Mouse (Mus musculus) R1 (cell line): ENCODE data around the gene Cnr1.

Source experiments
- DNase-seq: peaks from one replicate; pipeline ENCODE4 v3.0.0-alpha.2; 2018; ENCODE audit warnings: low read depth, low spot score

Gene Cnr1

DNA sequence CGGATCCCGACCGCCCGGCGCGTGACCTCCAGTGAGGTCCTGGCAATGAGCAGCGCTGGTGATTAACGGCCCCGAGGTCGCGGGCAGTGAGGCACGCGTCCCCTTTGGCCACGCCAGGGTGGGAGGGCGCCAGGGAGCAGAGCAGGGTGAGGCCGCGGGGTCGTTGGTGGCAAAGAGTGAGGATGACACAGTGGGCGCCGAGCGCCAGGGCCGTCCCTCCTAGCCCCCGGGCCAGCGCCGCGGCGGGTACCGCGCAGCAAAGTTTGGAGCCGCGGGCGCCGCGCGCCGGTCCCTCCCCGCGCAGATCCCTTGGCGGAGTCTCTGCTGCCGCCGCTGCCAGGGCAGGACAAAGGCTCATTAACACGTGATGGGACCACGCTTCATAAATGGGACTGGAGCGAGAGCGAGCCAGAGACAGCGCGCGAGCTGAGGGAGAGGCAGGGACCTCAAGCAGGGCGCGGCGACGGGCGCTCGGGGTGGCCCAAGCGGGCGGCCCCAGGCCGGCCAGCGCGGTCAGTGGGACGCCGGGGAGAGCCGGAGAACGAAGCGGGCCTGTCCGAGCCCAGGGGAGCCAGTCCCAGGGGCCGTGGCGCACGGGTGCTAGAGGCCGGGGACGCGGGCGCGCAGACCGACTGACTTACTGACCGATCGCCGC is at the start of gene Cnr1:
Cnr1 (plus strand) TSS at position 360 of the 655 bp plus-strand sequence.
- DNase-seq, result peak; percentile 76

DNA sequence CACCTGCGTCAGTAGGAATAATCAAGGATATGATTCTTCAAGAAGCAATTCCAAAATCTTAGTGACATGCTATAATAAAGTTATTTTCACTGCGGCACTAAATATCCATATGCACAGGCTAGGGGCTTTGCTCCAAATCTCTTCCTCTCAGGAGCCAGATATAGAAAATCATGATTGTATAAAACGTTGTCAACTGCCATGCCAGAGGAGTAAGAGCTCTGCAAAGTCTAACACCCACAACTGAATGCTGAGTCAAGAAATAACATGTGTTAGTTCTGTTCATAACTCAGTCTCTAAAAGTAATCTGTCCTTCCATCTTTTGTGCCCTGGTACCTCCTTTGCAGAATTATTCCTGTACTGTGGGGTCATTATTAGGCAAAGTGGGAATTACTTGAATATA is 44.4 kb upstream of the Cnr1 start:
- DNase-seq, result no peak

DNA sequence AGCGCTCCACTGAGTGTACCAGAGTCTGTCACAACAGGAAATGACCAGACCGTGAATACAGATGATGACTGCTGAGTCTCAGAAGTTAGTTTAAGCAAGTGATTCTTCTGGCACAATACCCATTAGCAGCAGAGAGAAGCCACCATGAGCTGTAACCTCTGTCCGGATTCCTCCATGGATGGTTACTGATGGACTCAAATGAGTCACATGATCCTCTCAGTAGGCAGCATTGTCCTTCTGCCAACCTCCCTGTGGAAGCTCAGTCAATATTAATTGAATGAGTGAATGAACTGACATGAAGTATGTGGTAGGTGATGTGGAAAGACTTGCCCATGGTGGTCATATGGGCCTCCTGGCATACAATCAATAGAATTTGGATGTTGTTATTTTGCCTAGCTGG is 38.4 kb upstream of the Cnr1 start:
- no peak for DNase-seq

DNA sequence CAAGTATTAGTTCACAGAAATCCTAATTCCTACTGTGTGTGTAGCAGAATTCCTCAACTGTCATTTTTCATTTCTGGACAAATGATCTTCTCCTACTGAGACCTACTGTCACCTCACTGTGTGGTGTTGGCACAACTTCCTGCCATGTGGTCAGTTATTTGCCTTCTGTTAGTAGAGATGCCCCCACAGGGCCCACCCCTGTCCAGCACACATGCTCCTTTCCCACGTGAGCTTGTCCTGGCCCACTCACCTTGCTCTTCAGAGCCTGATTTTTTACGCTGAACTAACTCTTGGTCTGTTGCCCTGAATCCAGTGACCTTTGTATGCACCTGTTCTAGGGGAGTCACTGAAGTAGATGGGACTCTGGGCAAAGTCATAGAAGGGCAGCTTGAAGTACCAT is 34.4 kb upstream of the Cnr1 start:
- DNase-seq, result no peak

DNA sequence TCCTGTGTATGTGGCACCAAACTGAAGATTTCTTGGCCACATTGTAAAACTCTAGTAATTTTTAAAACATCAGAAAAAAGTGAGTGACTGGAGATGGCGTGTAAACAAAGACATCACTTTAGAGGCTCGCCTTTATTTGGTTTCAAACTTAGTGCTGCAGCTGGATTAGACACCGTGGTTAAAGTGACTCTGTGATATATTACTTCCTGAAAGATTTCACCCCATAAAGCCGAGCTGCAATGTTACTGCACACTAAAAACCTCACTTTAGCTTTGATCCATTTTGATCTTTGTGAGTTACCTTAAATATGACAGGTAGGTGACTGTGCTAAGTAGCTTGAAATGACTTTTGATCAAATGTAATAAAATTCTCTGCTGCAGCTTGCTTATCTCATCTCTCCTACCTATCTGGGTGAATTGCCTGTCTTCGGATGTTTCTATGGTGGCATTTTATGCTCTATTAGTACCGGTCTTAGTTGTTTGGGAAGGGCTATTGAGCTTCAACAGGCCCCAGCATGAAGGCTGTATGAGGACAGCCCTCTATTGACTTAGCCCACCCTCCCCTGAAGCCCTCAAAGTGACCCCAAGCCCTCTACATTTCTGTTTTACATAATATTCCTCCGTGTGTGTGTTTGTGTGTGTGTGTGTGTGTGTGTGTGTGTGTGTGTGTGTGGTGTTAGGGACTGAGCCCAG is 32.1 kb upstream of the Cnr1 start:
- DNase-seq, result no peak

DNA sequence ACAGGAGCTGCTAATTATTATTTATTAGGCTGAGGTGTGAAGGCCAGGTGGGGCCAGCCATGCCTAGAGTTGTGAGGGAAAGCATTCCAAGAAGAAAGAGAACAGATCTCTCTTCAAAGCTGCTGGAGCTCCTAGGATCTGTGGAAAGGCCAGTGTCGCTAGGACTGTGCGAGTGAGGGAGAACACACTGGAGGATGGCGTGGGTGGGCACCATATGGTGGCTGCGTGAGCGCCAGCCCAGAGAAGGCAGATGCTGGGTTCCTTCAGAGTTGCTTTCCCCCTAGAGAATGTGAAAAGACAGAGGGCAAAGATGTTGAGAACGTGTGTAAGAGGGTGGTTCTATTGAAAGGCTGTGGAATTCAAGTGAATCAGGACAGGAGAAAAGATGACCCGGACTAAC is 30.6 kb upstream of the Cnr1 start:
- DNase-seq, result no peak

DNA sequence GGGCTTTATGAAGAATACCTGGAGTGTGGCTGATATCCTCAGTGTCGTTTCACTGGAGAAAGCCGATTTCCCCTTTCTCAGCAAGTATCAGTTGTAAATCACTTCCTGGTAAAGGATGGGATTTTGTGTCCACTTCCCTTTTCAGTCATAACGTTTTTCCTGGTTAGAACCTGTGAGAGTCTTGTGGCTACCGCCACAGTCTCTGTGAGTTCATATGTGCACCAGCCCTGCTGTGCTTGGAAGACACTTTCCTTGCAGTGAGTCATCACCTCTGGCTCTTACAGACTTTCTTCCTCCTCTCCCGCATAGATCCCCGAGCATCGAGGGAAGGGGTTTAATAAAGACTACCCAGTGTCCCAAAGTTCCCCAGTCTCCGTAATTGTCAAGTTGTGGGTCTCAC is 29.3 kb upstream of the Cnr1 start:
- no peak for DNase-seq

DNA sequence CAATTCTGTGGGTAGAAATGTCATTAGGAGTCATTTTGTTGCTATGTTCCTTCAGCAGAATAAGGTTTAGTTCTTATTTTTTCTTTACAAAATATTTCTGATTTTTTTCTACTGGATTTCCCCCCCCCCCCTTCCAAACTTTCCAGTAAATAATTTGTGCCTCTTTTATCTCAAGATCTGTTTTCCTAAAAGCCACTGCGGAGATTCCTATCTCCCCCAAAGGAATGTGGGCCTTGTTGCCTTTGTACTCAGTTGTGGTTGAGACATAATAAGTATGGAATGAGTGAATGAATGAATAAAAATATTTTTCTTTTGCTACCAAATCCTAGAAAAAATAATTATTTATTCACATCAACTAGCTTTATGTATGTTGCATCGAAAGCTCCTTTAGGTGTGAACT is 28.9 kb upstream of the Cnr1 start:
- no peak for DNase-seq

DNA sequence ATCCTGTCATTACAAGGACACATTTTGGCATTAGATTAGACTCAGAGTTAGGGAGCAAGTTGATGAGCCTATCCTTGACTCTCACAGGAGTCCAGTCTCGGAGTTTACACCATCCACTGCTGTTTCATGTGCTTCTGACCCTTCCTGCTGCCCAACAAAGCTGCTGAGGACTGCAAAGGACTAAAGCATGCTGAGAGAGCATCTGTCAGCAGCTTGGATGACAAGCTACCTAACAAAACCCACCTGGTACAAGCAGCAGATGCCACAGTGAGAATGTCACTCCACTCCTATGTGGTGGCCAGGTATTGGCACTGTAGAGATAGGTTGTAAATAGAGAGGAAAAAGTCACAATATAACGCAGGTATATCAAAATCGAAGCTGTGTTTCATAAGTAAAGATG is 22.7 kb upstream of the Cnr1 start:
- no peak for DNase-seq

DNA sequence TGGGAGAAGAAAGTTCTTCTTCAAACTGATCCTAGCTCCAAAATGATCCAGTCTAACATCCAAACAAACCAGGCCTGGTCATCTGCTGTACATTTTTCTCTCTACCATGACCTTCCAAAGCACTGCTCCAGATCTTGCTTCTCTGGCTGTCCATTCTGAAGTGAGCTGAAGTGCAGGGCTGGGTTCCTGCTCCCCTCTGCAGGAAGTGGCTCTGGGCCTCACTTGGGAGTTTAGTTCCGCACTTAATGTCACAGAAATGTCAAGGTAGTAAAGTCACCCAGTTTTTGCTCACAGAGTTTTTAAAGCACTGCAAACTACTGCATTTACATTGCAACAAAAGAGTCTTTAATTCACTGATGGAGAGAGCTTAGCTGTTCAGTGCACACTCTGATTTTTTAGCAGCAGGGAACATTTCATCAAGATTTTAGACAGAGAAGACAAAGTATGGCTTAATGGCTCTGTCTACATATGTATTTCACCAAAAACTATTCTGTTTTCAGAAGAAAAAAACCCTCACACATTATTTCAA is 20.5 kb upstream of the Cnr1 start:
- peak; percentile 65 for DNase-seq

DNA sequence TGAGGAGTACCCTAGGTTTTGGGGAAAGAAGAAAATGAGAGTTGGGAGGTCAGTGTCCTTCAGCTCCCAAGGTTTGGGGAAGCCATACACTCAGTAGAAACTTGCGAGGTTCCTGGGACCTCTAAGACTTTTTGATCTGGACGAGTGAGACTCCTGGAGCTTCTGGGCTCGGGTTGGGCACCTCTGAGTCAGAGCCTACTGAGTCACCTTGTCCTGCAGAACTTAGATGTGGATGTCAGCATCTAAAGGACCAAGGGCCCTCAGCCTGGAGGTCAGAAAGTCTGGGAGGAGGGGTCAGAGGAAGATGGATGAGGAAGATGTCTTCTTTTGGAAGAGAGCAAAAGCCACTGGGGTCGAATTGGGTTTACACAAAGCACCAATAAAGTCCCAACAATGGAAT is 19.6 kb upstream of the Cnr1 start:
- no peak for DNase-seq

DNA sequence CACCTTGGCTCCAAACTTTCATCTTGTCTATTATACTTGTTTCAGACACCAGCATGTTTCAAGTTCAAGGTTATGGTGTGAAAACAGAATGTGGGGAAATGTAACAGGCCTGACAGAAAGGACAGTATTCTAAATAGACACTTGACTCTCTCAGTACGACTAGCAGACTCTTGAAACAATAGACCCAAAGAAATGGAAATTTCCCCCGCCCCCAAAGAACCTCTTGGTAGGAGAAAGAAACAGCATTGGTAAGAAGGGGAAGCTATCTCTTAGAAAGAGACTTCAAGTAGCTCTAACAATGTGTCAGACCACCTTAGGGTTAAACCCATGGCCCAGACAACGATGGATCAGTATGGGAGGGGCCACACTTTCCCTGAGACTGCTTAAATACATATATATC is 15.6 kb upstream of the Cnr1 start:
- peak; percentile 92 for DNase-seq

DNA sequence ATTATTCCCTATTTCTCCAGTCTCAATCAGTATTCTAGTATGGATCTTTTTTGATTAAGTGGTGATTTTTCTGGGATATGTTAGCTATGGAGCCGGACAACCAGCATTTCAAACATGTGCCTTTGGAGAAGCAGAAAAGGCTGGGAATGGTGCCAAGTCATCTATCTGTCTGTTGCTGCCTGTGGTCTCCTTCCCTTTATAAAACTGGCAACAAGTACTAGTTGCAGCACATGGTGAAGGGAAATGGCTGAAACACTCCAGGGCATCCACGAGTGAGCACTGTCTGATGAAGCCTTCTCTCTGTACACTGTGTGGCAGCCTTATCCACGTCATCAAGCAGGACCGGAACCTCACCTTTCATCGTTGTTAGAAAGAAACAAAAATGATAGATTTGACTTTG is 8.7 kb upstream of the Cnr1 start:
- DNase-seq, result no peak

DNA sequence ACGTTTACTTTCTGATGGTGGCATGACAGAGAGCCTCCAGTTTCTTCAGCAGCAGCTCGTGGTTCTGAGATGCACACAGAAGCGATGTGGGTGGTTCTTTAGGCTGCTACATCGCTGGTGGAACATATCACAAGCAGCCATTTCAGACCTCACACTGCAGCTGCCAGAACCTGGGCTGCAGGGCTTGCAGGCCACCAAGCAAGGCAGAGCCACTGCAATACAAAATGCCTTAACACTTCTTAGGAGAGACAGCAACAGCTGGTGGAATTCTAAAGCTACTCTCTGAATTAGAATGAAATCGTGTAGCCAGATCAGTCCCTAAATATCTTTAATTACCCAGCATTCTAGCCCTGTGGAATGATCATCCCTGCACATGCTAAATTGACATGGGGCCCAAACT is 3.6 kb upstream of the Cnr1 start:
- DNase-seq, result no peak

DNA sequence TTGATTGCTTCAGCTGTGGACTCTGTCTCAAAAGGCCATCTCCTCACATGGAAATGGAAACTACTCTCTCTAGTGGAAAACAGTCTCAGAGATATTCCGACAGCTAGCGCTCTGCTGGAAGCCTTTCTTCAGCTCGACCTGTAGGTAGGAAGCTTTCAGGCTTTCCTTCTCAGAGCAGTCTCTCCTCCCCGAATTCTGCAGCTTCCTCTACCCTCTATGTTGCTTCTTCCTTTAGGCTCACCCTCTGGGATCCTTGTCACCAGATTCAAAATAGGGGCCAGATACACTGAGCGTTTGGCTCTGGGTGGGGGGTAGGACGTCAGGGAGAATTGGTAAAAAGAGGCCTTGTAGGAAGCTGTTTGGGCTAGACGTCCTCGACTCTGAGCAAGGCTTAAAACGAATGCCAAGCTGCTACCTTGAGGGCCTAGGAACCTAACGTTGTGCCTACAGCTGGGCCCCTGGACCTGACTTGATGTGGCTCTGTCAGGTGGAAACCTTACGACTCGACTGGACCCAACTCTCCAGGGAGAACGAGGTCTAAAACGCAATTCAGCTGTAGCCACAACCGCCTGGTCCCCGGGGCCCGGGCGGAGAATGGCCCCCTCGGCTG is 1.1 kb upstream of the Cnr1 start:
- peak; percentile 43 for DNase-seq

DNA sequence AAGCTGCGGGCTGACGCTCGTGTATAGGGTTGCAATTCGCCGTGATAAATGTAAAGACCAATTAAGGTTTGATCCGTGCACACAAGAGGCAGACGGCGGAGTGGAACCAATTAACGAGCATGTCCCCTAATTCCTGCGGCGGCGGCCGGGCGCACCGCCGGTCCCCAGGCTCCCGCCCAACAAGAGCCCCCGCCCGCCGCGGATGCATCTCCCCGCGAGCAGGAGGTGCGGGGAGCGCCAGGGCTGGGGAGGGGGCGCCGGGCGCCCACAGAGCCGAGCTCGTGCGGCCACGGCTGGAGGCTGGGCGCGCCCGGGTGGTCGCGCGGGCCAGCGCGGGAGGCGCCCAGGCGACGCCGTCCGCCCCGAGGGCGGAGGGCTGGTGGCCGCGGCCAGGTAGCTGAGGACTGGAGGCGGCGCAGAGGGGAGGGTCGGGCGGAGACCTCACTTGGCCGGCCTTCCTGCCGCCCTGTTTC is 596 bp upstream of the Cnr1 start:
- DNase-seq, result no peak

DNA sequence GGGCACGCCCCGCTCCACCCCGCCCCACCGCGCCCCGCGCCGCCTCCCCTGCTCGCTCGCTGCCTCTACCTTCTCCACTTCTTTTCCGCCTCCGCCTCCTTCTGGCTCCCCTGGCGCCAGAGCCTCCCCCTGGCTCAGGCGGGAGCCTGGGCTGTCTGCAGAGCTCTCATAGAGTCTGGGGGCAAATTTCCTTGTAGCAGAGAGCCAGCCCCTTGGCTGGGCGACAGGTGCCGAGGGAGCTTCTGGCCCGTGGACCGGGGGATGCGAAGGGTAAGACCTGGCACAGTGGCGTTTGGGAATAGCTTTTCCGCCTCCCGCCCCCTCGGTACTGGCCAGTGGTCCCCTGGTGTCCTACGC is 474 bp downstream of the Cnr1 start:
- peak; percentile 62 for DNase-seq

DNA sequence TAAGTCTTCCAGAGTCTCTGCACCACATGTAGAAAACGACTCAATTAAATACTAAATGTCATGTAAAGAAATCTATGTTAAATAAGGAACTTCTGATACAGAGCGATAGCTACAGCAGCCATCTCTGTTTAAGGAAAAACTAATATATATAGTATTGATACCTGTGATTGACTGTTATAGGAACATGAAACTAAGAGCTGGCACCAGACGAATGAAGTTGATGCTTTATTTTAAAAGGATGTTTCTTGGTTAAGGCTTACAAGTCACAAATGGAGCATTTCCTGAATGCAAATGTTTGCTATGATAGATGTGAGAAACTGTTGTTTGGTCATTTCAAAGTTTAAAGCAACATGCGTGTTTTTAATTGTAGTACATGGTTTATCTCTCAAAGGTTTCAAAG is 1.1 kb downstream of the Cnr1 start:
- DNase-seq, result no peak

DNA sequence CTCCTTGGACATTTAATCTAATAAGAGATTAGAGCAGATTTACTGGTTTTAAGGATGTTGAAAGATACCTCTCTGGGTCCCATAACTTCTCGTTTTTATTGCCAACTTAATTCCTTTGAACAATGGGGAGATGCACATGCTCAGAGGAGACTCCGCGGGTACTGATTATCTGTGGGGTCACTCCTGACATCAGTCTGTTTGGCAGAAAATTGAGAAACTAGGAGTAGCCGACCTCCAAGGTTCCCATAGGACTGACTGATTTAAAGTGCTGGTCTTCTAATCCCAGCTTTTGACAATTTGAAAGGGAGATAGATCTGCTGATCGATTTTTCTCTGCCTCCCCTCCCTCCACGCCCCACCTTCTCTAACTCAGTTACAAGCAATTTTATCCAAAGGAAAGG is 1.6 kb downstream of the Cnr1 start:
- no peak for DNase-seq

DNA sequence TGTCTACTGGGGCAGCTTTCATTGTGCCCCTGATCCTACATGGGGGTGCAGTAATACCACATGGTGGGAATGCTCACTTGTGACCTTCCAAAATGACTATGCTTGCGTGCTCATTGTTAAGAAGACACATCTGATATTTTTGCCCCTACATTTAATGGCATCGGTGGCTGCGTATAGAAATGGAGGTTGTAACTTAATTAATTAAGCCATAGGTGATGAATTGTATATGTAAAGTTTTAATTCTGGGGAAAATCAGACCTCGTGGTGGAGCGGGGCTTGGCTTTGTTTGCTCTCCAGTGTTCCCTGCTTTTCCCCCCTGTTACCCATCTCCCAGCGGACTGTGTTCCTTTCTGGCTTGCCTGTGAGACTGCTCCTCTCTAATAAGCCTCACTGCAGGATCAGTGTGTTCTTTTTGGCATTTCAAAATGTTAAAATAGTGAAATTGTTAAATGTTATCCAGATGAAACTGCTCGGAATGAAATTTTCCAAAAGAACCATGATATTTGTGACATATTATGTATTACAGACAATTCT is 2.4 kb downstream of the Cnr1 start:
- DNase-seq, result no peak

DNA sequence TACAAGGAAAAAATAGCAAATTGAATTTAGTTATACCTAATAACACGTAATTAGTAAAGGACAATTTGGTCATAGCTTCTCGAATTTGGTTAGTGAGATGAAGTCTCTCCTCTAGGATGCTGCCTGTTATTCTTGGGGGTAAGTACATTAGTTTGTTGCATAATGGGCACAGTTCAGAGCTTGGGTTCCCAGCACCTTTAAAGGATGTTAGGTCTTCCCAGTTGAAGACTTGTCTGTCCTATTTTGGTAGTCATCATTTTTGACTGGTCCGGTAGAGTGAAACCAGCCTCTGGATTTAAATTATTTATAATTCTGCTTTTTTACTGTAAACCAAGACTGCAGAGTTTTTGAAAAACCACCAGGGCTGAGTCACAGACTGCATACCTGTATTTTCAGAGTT is 3.3 kb downstream of the Cnr1 start:
- DNase-seq, result no peak

DNA sequence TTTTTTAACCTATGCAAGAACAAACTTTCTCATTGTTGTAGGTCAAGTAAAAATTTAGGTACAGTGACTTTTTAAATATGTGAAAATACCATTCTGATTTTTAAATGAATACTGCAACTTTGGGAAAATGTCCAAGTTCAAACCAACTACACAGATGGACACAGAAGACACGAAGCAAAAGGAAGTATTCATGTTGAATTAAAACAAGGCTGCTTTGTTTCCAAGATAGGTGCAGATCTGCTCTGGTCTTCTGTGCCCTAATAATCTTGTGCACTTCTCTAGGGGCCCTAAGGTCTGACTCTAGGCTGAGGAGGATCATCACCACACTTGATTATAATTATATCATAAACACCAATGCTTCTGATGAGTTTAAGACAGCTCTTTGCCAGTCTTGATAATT is 4.1 kb downstream of the Cnr1 start:
- no peak for DNase-seq

DNA sequence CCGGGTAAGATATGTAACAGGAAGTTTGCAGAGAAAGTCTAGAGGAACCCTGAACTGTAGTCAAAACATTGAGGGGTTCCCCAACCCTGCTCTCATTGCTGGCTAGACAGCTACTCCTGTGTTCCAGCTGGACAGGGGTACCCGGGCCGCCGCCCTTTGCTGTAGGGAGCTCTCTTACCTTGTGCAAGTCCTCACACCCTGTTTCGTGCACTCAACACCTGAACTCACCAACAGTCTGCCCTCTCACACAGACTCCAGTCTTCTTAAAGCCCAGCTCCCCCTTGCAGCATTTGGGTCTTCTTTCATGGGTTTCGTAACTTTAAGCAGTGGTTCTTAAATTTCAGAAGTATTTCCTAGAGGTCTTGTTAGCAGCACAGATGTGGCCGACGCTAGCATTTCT is 7.0 kb downstream of the Cnr1 start:
- DNase-seq, result no peak
